Mouse (Mus musculus) heart, embryonic 16.5 days (tissue): ENCODE results near the gene Olfr263. TPM values are rescaled to one million over a fixed set of nuclear protein-coding genes. Genes with fewer than 3 reads are reported as not detected.
"Not testable (repeated sequence)": the region's sequence is repeated elsewhere in the genome, so short reads cannot be mapped to it uniquely, and the experiment has no call there.

ENCODE experiments used
- ATAC-seq: fragments of 200-750 bp; cut with Nextera tagmentation; replicated peaks from 2 replicates; pipeline ENCODE4 v1.8.0; 2017; ENCODE audit warnings: moderate number of reproducible peaks; ENCODE audit not compliant: insufficient read depth, low FRiP score; ENCODE audit errors: extremely low read depth
- H3K27ac ChIP-seq: fragments of 300-500 bp; sonication (generic); 2 replicates; pipeline ENCODE4 v1.5.1; 2014; ENCODE audit warnings: mild to moderate bottlenecking, low read length, control low read depth, moderate library complexity
- H3K27me3 ChIP-seq: fragments of 300-500 bp; sonication (generic); 2 replicates; pipeline ENCODE4 v1.6.1; 2014; ENCODE audit warnings: low read length, mixed read lengths; ENCODE audit not compliant: control insufficient read depth, insufficient read depth
- H3K36me3 ChIP-seq: fragments of 300-500 bp; sonication (generic); 2 replicates; pipeline ENCODE4 v1.6.1; 2014; ENCODE audit not compliant: control insufficient read depth, insufficient read depth
- H3K4me1 ChIP-seq: fragments of 300-500 bp; sonication (generic); 2 replicates; pipeline ENCODE4 v1.6.1; 2014; ENCODE audit warnings: low read length, mixed read lengths; ENCODE audit not compliant: control insufficient read depth, insufficient read depth
- H3K4me2 ChIP-seq: fragments of 300-500 bp; sonication (generic); 2 replicates; pipeline ENCODE4 v1.6.1; 2014; ENCODE audit warnings: low read depth, mild to moderate bottlenecking, control low read depth, low read length
- H3K4me3 ChIP-seq: fragments of 300-500 bp; sonication (generic); 2 replicates; pipeline ENCODE4 v1.5.1; 2014; ENCODE audit warnings: mild to moderate bottlenecking, control low read depth, low read length
- H3K9ac ChIP-seq: fragments of 300-500 bp; sonication (generic); 2 replicates; pipeline ENCODE4 v1.6.1; 2014; ENCODE audit warnings: low read length, control low read depth
- H3K9me3 ChIP-seq: fragments of 300-500 bp; sonication (generic); replicated peaks from 2 replicates; pipeline ENCODE4 v1.6.1; 2016; ENCODE audit warnings: low read length; ENCODE audit not compliant: control insufficient read depth
- WGBS: fragments of 180-500 bp; shearing (Covaris S2); extraction: QIAGEN DNeasy Blood & Tissue Kit; methylation state at CpG from one replicate; pipeline ENCODE4 v1.1.7; 2014; 5-methylcytosine and 5-hydroxymethylcytosine counted together
- polyA plus RNA-seq: library from polyadenylated mRNA; unstranded; fragments of >200 nt; fragmentation: Nextera tagmentation; extraction: Ambion mirVana; gene quantifications from 2 replicates; pipeline ENCODE4 v1.2.1, GENCODE M21; 2015

Olfr263 gene
- not detected in 2 replicates for polyA plus RNA-seq

- H3K27me3 ChIP-seq, H3K4me1 ChIP-seq, H3K27ac ChIP-seq, H3K4me3 ChIP-seq, H3K4me2 ChIP-seq, H3K9ac ChIP-seq, H3K9me3 ChIP-seq, ATAC-seq, H3K36me3 ChIP-seq: not testable (repeated sequence)
- whole genome bisulfite sequencing: 79% methylated on average over 3 of the region's 3 CpGs
These were observed at the start of gene Olfr263 for GRCm38 (mm10) chr13:21129339-21129738. Gene Olfr263, plus strand, starts transcription at chr13:21129639.

- Histone ChIP-seq H3K4me2 (no peak overlapping the region), H3K9me3 (no peaks in the 10 kb centered on the region), H3K27ac (no peak overlapping the region), H3K4me3 (no peak overlapping the region), H3K36me3 (no peaks in the 10 kb centered on the region), H3K27me3 (no peaks in the 10 kb centered on the region), H3K4me1 (no peaks in the 10 kb centered on the region), H3K9ac (no peak overlapping the region)
- 52% methylated on average over 2 of the region's 2 CpGs for WGBS
- ATAC-seq: no peak
These were observed 46.8 kb upstream of the Olfr263 start for GRCm38 (mm10) chr13:21082686-21083085.

- no peak overlapping the region for H3K4me2 ChIP-seq
- no peaks in the 10 kb centered on the region for H3K36me3 ChIP-seq
- H3K4me3 ChIP-seq: no peak overlapping the region
- H3K4me1 ChIP-seq: no peaks in the 10 kb centered on the region
- no peak overlapping the region for H3K27ac ChIP-seq
- H3K9me3 ChIP-seq: no peaks in the 10 kb centered on the region
- H3K9ac ChIP-seq: no peak overlapping the region
- no peaks in the 10 kb centered on the region for H3K27me3 ChIP-seq
- ATAC-seq: no peak
- WGBS: 51% methylated on average over 3 of the region's 3 CpGs
These were observed 19.7 kb upstream of the Olfr263 start for GRCm38 (mm10) chr13:21109759-21110158.

GRCm38 (mm10) chr13:21110441-21110840 lies 19.0 kb upstream of the Olfr263 start:
- Histone ChIP-seq H3K9me3 (no peaks in the 10 kb centered on the region), H3K4me3 (no peak overlapping the region), H3K27me3 (no peaks in the 10 kb centered on the region), H3K9ac (no peak overlapping the region), H3K27ac (no peak overlapping the region), H3K36me3 (no peaks in the 10 kb centered on the region), H3K4me2 (no peak overlapping the region), H3K4me1 (no peaks in the 10 kb centered on the region)
- 89% methylated on average over 6 of the region's 6 CpGs for WGBS
- no peak for ATAC-seq

- not testable (repeated sequence) for H3K36me3 ChIP-seq, H3K27ac ChIP-seq, H3K9ac ChIP-seq, ATAC-seq, H3K4me2 ChIP-seq, H3K9me3 ChIP-seq, H3K27me3 ChIP-seq, H3K4me1 ChIP-seq, H3K4me3 ChIP-seq
- 78% methylated on average over 3 of the region's 3 CpGs for WGBS
These were observed 18.3 kb upstream of the Olfr263 start, which contains the start of gene Olfr1369-ps1 for GRCm38 (mm10) chr13:21111183-21111582. Gene Olfr1369-ps1, plus strand, starts transcription at chr13:21111483.

GRCm38 (mm10) chr13:21114121-21114520 lies 15.3 kb upstream of the Olfr263 start:
- no peak overlapping the region for H3K9ac ChIP-seq
- no peak overlapping the region for H3K4me2 ChIP-seq
- 56% methylated on average over 4 of the region's 4 CpGs for WGBS
- no peak overlapping the region for H3K4me3 ChIP-seq
- H3K27me3 ChIP-seq: no peaks in the 10 kb centered on the region
- H3K27ac ChIP-seq: no peak overlapping the region
- no peaks in the 10 kb centered on the region for H3K9me3 ChIP-seq
- H3K4me1 ChIP-seq: no peaks in the 10 kb centered on the region
- no peaks in the 10 kb centered on the region for H3K36me3 ChIP-seq
- ATAC-seq: no peak

- Histone ChIP-seq H3K4me1 (no peaks in the 10 kb centered on the region), H3K27me3 (no peaks in the 10 kb centered on the region), H3K9me3 (no peaks in the 10 kb centered on the region), H3K27ac (no peak overlapping the region), H3K4me3 (no peak overlapping the region), H3K9ac (no peak overlapping the region), H3K4me2 (no peak overlapping the region), H3K36me3 (no peaks in the 10 kb centered on the region)
- ATAC-seq: no peak
- 26% methylated on average over 8 of the region's 8 CpGs for WGBS
These were observed 13.0 kb downstream of the Olfr263 start for GRCm38 (mm10) chr13:21142421-21142820.

- no peak for ATAC-seq
- H3K4me1 ChIP-seq: no peaks in the 10 kb centered on the region
- no peak within 1 kb of the TSS for H3K4me3 ChIP-seq
- H3K9me3 ChIP-seq: no peaks in the 10 kb centered on the region
- 61% methylated on average over 4 of the region's 4 CpGs for WGBS
- H3K27me3 ChIP-seq: no peaks in the 10 kb centered on the region
- no peak within 1 kb of the TSS for H3K27ac ChIP-seq
- H3K4me2 ChIP-seq: no peak within 1 kb of the TSS
- H3K9ac ChIP-seq: no peak within 1 kb of the TSS
- no peaks in the 10 kb centered on the region for H3K36me3 ChIP-seq
These were observed 16.3 kb downstream of the Olfr263 start, which contains the start of gene Olfr1368 for GRCm38 (mm10) chr13:21145767-21146166. Gene Olfr1368, minus strand, starts transcription at chr13:21145867.

GRCm38 (mm10) chr13:21155888-21156287 lies 26.4 kb downstream of the Olfr263 start:
- no peaks in the 10 kb centered on the region for H3K36me3 ChIP-seq
- peaks cover 3% of the 10 kb centered on the region; the same call in 1 of the 2 replicates for H3K4me1 ChIP-seq
- H3K9ac ChIP-seq: no peak overlapping the region
- no peak for ATAC-seq
- H3K27me3 ChIP-seq: no peaks in the 10 kb centered on the region
- no peaks in the 10 kb centered on the region for H3K9me3 ChIP-seq
- no peak overlapping the region for H3K27ac ChIP-seq
- H3K4me2 ChIP-seq: no peak overlapping the region
- H3K4me3 ChIP-seq: no peak overlapping the region
- 75% methylated on average over 5 of the region's 5 CpGs for WGBS
